Mouse (Mus musculus): Measurements from ENCODE around the gene Myof.

Myof gene

DNA sequence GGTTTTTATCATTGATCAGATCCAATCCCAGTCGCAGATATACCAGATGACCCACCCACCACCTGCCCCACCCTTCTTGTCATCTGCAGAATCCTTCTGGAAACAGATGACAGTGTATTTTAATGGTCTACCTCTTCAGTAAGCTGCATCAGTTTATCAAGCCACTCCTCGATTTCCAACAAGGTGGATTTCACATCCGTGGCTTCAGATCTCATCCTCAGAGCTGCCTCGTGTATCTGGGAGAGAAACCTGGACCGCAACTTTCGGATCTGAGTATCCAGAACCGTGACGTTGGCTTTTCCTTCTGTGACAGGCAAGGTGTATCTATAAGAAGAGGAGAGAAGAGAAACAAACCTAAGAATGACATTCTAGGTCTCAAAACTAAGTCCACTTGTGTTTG lies 89.1 kb downstream of the Myof start:
- no peak for DNase-seq (ENCODE audit: low spot score)

- DNase-seq (ENCODE audit: low spot score) = no peak
These were observed 96.7 kb downstream of the Myof start for GRCm38 (mm10) chr19:37946696-37947095.

DNA sequence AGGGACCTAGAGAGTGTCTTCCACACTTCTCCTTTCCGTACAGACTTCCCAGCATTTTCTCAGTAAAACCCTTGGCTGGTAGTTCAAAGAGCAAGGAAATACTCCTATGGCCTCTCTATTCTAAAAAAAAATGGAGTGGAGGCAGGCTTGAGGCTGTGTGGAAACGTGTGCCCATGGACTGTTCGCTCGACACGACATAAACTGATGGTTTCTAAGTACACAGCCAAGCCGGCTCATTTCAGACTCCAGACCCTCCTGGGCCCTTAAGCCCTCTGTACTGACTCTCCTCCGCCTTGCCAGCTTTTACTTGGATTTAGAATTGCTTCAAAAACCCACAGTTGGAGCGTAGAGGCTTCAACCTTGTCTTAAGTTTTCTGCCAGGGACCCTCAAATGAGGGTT lies 97.3 kb downstream of the Myof start:
- DNase-seq (ENCODE audit: low spot score) = no peak

- DNase-seq (ENCODE audit: low spot score) = no peak
These were observed 104.2 kb downstream of the Myof start for GRCm38 (mm10) chr19:37939203-37939602.

DNA sequence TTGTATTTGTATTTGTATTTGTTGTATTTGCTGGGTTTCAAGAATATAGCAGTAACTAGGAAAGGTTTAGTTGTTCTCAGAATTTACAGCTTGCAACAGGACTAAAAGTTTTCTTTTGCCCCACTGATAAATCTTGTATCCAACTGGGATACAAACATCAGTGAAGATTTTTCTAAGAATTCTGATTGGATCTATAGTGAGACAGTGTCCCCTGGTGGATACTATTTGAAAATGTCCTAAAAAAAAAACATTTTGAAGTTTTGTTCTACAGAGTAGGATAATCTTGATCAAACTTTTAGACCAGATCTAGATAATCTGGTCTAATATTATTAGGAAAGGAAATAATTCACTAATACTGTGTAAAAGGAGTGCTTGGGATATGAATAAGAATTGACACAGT lies 106.3 kb downstream of the Myof start:
- DNase-seq (ENCODE audit: low spot score) = no peak

DNA sequence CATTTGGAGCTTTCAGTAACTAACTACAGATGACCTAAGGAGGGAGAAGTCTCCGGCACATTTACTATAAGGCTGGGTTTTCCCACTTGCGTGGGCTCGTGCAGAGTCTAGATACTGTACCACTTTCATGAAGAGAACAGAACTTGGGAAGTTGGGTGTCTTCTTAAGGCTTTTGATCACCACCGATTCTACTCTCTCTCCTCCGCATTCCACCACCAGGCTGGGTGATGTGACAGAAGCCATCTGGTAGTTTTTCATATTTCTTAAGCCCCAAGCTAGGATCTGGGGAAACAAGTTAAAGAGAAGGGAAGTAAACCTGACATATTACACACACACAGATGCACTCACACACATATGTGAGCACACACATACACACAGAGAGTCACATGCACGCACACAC lies 108.7 kb downstream of the Myof start:
- DNase-seq (ENCODE audit: low spot score) = no peak

DNA sequence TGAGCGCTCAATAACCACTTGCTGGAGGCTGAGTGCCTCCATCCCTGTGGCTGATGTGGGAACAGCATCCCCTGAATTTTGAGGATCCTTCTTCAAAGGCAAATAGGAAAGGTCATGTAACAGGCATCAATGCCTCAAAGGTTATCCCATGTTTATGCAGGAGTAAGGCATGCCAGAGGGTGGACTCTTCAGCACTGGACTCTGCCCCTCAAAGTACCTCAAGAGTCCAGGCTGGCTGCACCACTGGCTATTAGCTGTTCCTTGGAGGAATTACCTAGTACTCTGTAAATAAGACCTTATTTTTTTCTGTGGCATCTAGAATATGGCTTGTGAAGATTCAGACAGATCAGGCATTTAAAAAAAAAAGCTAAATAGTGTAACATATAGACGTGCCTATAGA lies 111.2 kb downstream of the Myof start:
- no peak for DNase-seq (ENCODE audit: low spot score)

DNA sequence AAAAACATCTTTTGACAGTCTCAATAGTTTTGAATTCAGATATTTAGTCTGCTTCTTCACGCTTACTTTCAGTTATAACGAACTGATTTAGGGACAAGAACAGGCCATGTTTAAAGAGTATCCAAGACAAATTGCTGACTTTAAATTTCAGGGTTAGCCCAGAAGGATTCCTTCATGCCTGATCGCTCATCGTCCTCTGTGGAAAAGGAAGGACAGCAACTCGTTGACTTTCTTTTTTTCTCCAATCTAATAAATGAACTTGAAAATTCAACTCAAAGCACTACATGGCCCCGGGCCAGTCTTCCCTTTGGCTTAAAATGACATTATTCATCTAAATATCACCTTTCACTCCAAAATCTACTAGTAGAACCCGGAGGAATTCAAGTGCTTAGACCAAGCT lies 115.5 kb downstream of the Myof start:
- DNase-seq (ENCODE audit: low spot score) = no peak

- no peak for DNase-seq (ENCODE audit: low spot score)
These were observed 118.1 kb downstream of the Myof start for GRCm38 (mm10) chr19:37925323-37925722.

DNA sequence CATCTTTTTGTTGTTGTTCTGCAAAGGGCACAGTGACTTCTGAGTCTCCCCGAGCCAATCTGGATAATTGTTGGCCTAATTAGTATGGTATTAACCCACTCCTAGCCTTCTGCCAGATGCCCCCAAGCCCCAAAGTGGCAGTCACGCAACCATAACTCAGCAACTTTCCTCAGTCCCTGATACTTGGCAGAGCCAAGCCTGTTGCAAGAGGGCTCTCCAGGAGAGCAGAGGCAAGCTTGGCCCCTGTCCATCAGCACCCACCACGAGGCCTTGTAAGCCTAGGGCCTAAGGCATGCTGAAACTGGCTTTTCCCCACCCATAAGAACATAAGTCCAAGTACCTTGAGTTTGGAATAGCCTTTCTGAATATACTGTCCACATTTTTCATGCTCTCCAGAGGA lies 119.1 kb downstream of the Myof start:
- DNase-seq (ENCODE audit: low spot score) = no peak

GRCm38 (mm10) chr19:37921098-37921497 lies 122.3 kb downstream of the Myof start:
- no peak for DNase-seq (ENCODE audit: low spot score)

GRCm38 (mm10) chr19:37918515-37918932 lies 124.9 kb downstream of the Myof start:
- no peak for DNase-seq (ENCODE audit: low spot score)

- DNase-seq (ENCODE audit: low spot score) = no peak
These were observed 129.1 kb downstream of the Myof start for GRCm38 (mm10) chr19:37914261-37914660.

GRCm38 (mm10) chr19:37912501-37912900 lies 130.9 kb downstream of the Myof start:
- no peak for DNase-seq (ENCODE audit: low spot score)

GRCm38 (mm10) chr19:37909830-37910261 lies 133.5 kb downstream of the Myof start:
- no peak for DNase-seq (ENCODE audit: low spot score)

DNA sequence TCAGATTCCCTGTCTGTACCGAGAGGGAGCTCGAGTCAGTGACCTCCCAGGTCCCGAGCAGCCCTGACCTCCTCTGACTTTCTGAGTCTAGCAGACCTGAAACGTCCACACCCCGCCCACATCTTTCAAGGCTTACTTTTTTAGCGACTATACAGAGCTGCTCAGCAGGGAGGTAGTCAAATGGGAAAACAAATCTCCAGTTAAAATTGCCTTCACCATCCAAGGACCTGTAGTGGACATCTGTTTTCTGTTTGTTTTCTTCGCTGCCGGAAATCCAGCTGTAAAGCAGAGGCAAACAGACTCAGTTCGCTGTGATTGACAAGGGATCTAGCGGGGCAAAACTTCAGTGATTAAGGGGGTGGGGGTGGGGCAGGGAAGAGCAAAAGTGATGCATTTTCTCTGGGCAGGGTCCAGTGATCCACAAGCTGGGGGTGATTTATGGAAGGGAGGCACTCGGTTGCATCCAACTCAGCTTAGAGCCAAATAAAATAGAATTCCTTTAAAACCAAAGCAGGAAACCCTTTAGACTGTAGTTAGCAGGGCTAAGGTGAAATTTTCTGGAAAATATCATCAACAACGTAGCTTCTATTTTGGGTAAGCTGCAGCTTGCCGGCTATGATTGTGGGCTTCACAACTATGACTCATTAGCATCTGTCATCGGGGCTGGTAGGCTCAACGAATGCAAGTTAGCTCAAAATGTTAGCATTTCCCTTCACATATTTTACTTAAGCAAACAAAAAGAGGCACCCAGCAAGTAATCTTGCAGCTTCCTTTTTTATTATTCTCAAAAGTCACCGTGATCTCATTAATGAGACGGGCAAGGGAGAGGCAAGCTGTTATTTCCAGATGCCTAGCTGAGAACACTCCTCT lies 135.7 kb downstream of the Myof start:
- DNase-seq (ENCODE audit: low spot score) = no peak

GRCm38 (mm10) chr19:37906916-37907315 lies 136.5 kb downstream of the Myof start:
- no peak for DNase-seq (ENCODE audit: low spot score)

DNA sequence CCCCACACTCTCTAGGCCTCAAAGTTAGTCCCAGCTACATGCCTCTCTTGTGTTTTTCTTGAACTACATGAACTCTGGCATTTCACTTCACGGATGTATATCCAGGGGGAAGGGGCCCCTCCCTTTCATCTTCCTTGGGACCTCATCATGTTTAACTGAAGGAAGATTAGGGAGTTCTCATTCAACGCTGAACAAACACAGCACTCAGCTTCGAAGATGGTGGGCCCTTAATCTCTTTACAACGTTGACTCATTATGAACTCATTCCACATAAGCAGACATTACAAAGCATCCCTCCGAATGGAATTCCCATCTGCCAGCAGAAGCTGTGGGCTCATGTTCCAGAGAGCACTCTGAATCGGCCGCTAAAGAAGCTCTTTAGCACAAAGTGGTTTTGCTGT lies 147.3 kb downstream of the Myof start:
- DNase-seq (ENCODE audit: low spot score) = no peak

GRCm38 (mm10) chr19:37891006-37891405 lies 152.4 kb downstream of the Myof start:
- no peak for DNase-seq (ENCODE audit: low spot score)

- DNase-seq (ENCODE audit: low spot score) = peak; percentile 48
These were observed 156.8 kb downstream of the Myof start for GRCm38 (mm10) chr19:37886355-37887120.

DNA sequence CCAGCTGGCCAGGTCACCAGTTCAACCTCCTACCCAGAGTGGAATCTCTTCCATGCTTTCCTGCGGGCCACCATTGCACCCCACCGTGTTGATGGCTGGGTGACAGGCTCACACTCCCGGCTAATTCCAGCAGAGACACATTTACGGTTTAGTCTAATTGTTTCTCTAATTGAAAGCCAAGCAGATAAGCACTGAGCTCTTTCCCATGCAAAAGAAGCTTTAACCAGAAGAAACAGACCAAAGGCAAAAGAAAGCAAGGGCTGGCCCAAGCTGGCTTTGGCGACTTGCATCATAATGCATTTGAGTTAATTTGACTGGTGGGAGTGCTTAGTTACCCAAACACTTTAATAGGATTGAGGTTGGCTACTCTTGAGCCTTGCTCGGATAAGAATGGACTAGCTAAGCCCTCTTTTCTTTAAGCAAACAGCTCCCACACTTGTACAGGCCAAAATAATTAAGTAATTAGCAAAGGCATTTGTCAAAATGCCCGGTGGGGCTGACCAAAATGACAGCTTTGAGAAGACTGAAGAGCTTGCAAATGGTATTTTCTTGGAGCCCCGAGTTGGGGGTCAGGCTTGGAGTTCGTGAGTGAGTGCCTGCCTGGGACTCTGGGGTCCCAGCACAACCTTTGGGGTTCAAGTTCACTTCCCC lies 161.8 kb downstream of the Myof start:
- no peak for DNase-seq (ENCODE audit: low spot score)

DNA sequence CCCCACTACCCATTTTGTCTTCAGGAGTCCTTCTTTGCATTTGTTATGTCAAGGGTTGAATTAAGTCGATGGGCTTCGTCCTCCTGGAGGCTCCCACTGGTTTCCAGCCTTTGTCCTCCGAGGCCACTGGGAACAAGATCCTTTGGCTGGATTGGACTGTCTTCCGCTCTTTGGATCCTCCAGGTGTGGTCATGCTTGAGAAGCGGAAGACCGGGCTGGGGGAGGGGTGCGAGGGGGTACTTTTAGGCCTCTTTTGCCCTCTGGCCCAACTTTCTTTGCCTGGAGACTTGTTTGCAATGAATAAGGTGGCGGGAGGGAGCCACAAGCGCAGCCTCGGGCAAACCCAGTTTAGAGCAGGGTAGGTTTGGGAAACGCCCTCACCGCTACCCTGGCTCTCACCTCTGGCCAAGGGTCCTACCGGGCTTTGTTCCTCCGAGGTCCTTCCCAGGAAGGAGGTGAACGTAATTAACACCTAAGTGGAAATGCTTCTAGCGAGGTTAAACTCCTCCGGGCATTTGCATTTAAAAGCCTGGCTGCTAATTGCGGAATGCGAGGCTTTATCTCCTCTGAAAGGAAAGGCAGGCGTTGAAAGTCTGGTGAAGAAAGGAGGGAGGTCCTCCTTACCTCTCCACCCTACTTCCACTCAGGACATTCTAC lies 165.7 kb downstream of the Myof start:
- DNase-seq (ENCODE audit: low spot score) = no peak

All from urinary bladder, postnatal 25 days (tissue).